Comparison of ENCODE assay signal across 1 mouse cellular context in genomic region chr6:55016236-55016635, GRCm38 (mm10).
TF ChIP-seq lines count a peak whose summit lies in the region.

No protein-coding gene starts in this region.

TF ChIP-seq in MEL, 35 proteins besides CTCF, POLR2A, EP300 and RAD21:
- no peak for TF ChIP-seq MXI1 (IDR thresholded peaks at IDR 0.05; ENCODE audit: low read depth, low read length)
- TF ChIP-seq ZC3H11A (IDR thresholded peaks at IDR 0.05; ENCODE audit: low read depth, low read length), result peak; percentile 58
- TF ChIP-seq UBTF (IDR thresholded peaks at IDR 0.05; ENCODE audit: borderline replicate concordance, insufficient read depth, low read depth, low read length), result no peak
- no peak for TF ChIP-seq RCOR1 (IDR thresholded peaks at IDR 0.05; ENCODE audit: low read depth, low read length)
- TF ChIP-seq JUND (IDR thresholded peaks at IDR 0.05; ENCODE audit: low read depth, low read length), result no peak
- no peak for TF ChIP-seq E2F4 (IDR thresholded peaks at IDR 0.05; ENCODE audit: borderline replicate concordance, low read depth, low read length)
- no peak for TF ChIP-seq TBP (IDR thresholded peaks at IDR 0.05; ENCODE audit: low read depth, low read length)
- TF ChIP-seq SMC3 (IDR thresholded peaks at IDR 0.05; ENCODE audit: low read depth, low read length), result peak; percentile 94
